Mouse (Mus musculus) heart, embryonic 14.5 days (tissue): Measurements from ENCODE around the gene Lamb1. TPM values are rescaled to one million over a fixed set of nuclear protein-coding genes. Genes with fewer than 3 reads are reported as not detected.

ENCODE experiments used
- ATAC-seq: fragments of 200-750 bp; cut with Nextera tagmentation; 2 replicates; pipeline ENCODE4 v1.8.0; 2017; ENCODE audit warnings: low read depth, moderate TSS enrichment; ENCODE audit not compliant: insufficient number of reproducible peaks, insufficient read depth, low FRiP score
- H3K27ac ChIP-seq, 2 experiments: fragments of 200-500 bp in 1 of 2; fragments of 300-500 bp in 1 of 2; sonication (generic) in 1 of 2; replicated peaks in 1 of 2; 2 replicates each; pipeline ENCODE4 v1.5.1; 2012 to 2014; ENCODE audit warnings: low read depth in 2 of 2, low read length in 2 of 2, control low read depth in 1 of 2, mild to moderate bottlenecking in 1 of 2, mixed read lengths in 1 of 2; ENCODE audit not compliant: control insufficient read depth in 1 of 2, insufficient read depth in 1 of 2
- H3K27me3 ChIP-seq: fragments of 300-500 bp; sonication (generic); 2 replicates; pipeline ENCODE4 v1.6.1; 2014; ENCODE audit warnings: mild to moderate bottlenecking, low read length, control low read depth; ENCODE audit not compliant: control insufficient read depth, insufficient read depth
- H3K36me3 ChIP-seq: fragments of 300-500 bp; sonication (generic); 2 replicates; pipeline ENCODE4 v1.6.1; 2014; ENCODE audit warnings: mild to moderate bottlenecking, control low read depth, low read length, mixed read lengths; ENCODE audit not compliant: control insufficient read depth, insufficient read depth
- H3K4me1 ChIP-seq, 2 experiments: fragments of 200-500 bp in 1 of 2; fragments of 300-500 bp in 1 of 2; sonication (generic) in 1 of 2; 2 replicates each; pipeline ENCODE4 v1.6.1; 2012 to 2014; ENCODE audit warnings: low read length in 2 of 2, control low read depth in 1 of 2, mixed read lengths in 1 of 2; ENCODE audit not compliant: control insufficient read depth in 2 of 2, insufficient read depth in 2 of 2
- H3K4me2 ChIP-seq: fragments of 300-500 bp; sonication (generic); 2 replicates; pipeline ENCODE4 v1.6.1; 2014; ENCODE audit warnings: mild to moderate bottlenecking, low read length
- H3K4me3 ChIP-seq, 2 experiments: fragments of 200-500 bp in 1 of 2; fragments of 300-500 bp in 1 of 2; sonication (generic) in 1 of 2; 2 replicates each; pipeline ENCODE4 v1.5.1; 2012 to 2014; ENCODE audit warnings: low read length in 2 of 2, mild to moderate bottlenecking in 2 of 2, control low read depth in 1 of 2, low read depth in 1 of 2, moderate library complexity in 1 of 2; ENCODE audit not compliant: control insufficient read depth in 1 of 2, insufficient read depth in 1 of 2
- H3K9ac ChIP-seq: fragments of 300-500 bp; sonication (generic); 2 replicates; pipeline ENCODE4 v1.6.1; 2014; ENCODE audit warnings: mild to moderate bottlenecking, low read length
- H3K9me3 ChIP-seq: fragments of 300-500 bp; sonication (generic); 2 replicates; pipeline ENCODE4 v1.6.1; 2016; ENCODE audit warnings: low read length, control low read depth; ENCODE audit not compliant: control insufficient read depth
- WGBS: fragments of 180-500 bp; shearing (Covaris S2); extraction: QIAGEN DNeasy Blood & Tissue Kit; methylation state at CpG from one replicate; pipeline ENCODE4 v1.1.7; 2014; 5-methylcytosine and 5-hydroxymethylcytosine counted together
- polyA plus RNA-seq: library from polyadenylated mRNA; unstranded; fragments of >200 nt; fragmentation: Nextera tagmentation; extraction: Ambion mirVana; gene quantifications from 2 replicates; pipeline ENCODE4 v1.2.1, GENCODE M21; 2014

Lamb1 gene
- polyA plus RNA-seq, 1 experiment from 2014 or later, result 96.3 TPM

GRCm38 (mm10) chr12:31311671-31312265 is 46.7 kb downstream of the Lamb1 start:
- Histone ChIP-seq H3K4me3 (no peak overlapping the region), H3K9ac (no peak overlapping the region), H3K36me3 (peaks cover 100% of the 10 kb centered on the region), H3K27me3 (no peaks in the 10 kb centered on the region), H3K4me2 (no peak overlapping the region), H3K9me3 (no peaks in the 10 kb centered on the region), H3K4me1 (peaks cover 21 to 23% of the 10 kb centered on the region in 2 experiments), H3K27ac (no peak overlapping the region)
- WGBS, result 78% methylated on average over 9 of the region's 9 CpGs
- ATAC-seq, result no peak

GRCm38 (mm10) chr12:31312281-31312680 is 47.2 kb downstream of the Lamb1 start:
- WGBS, result 85% methylated on average over 5 of the region's 5 CpGs

GRCm38 (mm10) chr12:31313136-31313535 is 48.1 kb downstream of the Lamb1 start:
- Histone ChIP-seq H3K9me3 (no peaks in the 10 kb centered on the region), H3K27ac (peak overlapping the region; percentile 57 to 82), H3K4me3 (no peak overlapping the region), H3K9ac (no peak overlapping the region), H3K4me2 (no peak overlapping the region), H3K36me3 (peaks cover 100% of the 10 kb centered on the region), H3K4me1 (peaks cover 20 to 30% of the 10 kb centered on the region in 2 experiments), H3K27me3 (no peaks in the 10 kb centered on the region)
- WGBS, result 59% methylated on average over 4 of the region's 4 CpGs
- ATAC-seq, result no peak

More at GRCm38 (mm10) chr12:31312281-31312680, 47.2 kb downstream of the Lamb1 start:
- peaks cover 100% of the 10 kb centered on the region for H3K36me3 ChIP-seq
- H3K27me3 ChIP-seq, result no peaks in the 10 kb centered on the region
- H3K9ac ChIP-seq, result no peak overlapping the region
- no peak overlapping the region for H3K4me3 ChIP-seq
- 0 out of 4 replicates have a peak overlapping the region, but pooled peaks of 1 of the 2 experiments have one; percentile 82 for H3K27ac ChIP-seq
- H3K4me2 ChIP-seq, result no peak overlapping the region
- no peak for ATAC-seq
- peaks cover 18 to 23% of the 10 kb centered on the region in 2 experiments for H3K4me1 ChIP-seq
- H3K9me3 ChIP-seq, result no peaks in the 10 kb centered on the region

GRCm38 (mm10) chr12:31314310-31314709 is 49.3 kb downstream of the Lamb1 start:
- Histone ChIP-seq H3K9ac (no peak overlapping the region), H3K4me1 (peaks cover 23 to 36% of the 10 kb centered on the region in 2 experiments), H3K4me3 (no peak overlapping the region), H3K4me2 (no peak overlapping the region), H3K27ac (peak overlapping the region; percentile 64 to 82), H3K9me3 (no peaks in the 10 kb centered on the region), H3K27me3 (no peaks in the 10 kb centered on the region), H3K36me3 (peaks cover 100% of the 10 kb centered on the region)
- 39% methylated on average over 7 of the region's 7 CpGs for WGBS
- ATAC-seq, result peak; percentile 67

- H3K27ac ChIP-seq, result 0 out of 4 replicates have a peak overlapping the region, but pooled peaks of 1 of the 2 experiments have one; percentile 1
- no peak overlapping the region for H3K4me2 ChIP-seq
- H3K9me3 ChIP-seq, result no peaks in the 10 kb centered on the region
- H3K9ac ChIP-seq, result no peak overlapping the region
- 52% methylated on average over 6 of the region's 6 CpGs for WGBS
- H3K4me3 ChIP-seq, result no peak overlapping the region
- peaks cover 100% of the 10 kb centered on the region for H3K36me3 ChIP-seq
- no peaks in the 10 kb centered on the region for H3K27me3 ChIP-seq
- peaks cover 23 to 33% of the 10 kb centered on the region in 2 experiments for H3K4me1 ChIP-seq
- no peak for ATAC-seq
Observed at GRCm38 (mm10) chr12:31315961-31316360, 50.9 kb downstream of the Lamb1 start.

- no peak for ATAC-seq
- Histone ChIP-seq H3K4me3 (no peak overlapping the region), H3K27ac (peak overlapping the region; percentile 6 to 47), H3K4me1 (peaks cover 17 to 29% of the 10 kb centered on the region in 2 experiments), H3K4me2 (no peak overlapping the region), H3K36me3 (peaks cover 99% of the 10 kb centered on the region), H3K9ac (no peak overlapping the region), H3K27me3 (no peaks in the 10 kb centered on the region), H3K9me3 (no peaks in the 10 kb centered on the region)
- 78% methylated on average over 7 of the region's 7 CpGs for WGBS
Observed at GRCm38 (mm10) chr12:31317670-31318408, 52.8 kb downstream of the Lamb1 start.

- H3K27ac ChIP-seq, result peak overlapping the region; percentile 6 to 47
- no peaks in the 10 kb centered on the region for H3K9me3 ChIP-seq
- peaks cover 100% of the 10 kb centered on the region for H3K36me3 ChIP-seq
- H3K4me3 ChIP-seq, result no peak overlapping the region
- H3K9ac ChIP-seq, result no peak overlapping the region
- WGBS, result 49% methylated on average over 10 of the region's 10 CpGs
- H3K4me1 ChIP-seq, result peaks cover 13 to 24% of the 10 kb centered on the region in 2 experiments
- no peak overlapping the region for H3K4me2 ChIP-seq
- no peaks in the 10 kb centered on the region for H3K27me3 ChIP-seq
- no peak for ATAC-seq
Observed at GRCm38 (mm10) chr12:31318409-31318963, 53.5 kb downstream of the Lamb1 start.
